Mouse (Mus musculus): ENCODE measurements around the gene Diras1. TPM values are rescaled to one million over a fixed set of nuclear protein-coding genes. Genes with fewer than 3 reads are reported as not detected.
"Not testable (repeated sequence)": the region's sequence is repeated elsewhere in the genome, so short reads cannot be mapped to it uniquely, and the experiment has no call there.

Gene Diras1
- 1 to 10 TPM; 3.6 to 6.5 (median 4.4) TPM for total RNA-seq (2022)

DNA sequence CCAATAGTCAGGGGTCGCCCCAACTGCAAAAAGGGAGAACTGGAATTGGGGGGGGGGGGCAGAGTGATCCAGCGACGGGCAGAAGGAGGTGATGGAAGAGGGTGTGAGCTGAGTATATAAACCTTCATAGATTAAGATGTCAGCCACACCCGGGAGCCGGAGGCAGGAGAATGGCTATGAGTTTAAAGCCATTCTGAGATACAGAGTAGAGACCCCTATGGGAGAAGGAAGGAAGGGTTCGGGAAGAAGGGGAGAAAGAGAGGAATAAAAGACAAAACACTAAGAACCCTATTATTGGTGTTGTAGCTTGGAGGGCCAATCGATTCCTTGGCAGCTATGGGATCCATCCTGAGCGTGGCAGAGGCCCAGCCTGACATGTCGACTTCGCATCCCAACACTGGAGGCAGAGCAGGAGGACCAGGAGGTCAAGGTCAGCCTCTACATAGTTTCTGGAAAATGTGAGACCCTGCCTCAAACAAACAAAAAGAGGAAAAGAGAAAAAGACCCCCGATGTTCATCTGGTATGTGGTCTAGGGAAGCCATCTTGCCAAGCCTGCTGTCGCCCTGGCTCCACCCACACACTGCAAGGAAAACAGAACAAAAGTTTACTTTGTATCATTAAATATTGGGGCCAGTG, at the start of gene Diras1:
Diras1 (minus strand) TSS at position 24 of the 637 bp plus-strand sequence.
- DNase-seq = no peak

DNA sequence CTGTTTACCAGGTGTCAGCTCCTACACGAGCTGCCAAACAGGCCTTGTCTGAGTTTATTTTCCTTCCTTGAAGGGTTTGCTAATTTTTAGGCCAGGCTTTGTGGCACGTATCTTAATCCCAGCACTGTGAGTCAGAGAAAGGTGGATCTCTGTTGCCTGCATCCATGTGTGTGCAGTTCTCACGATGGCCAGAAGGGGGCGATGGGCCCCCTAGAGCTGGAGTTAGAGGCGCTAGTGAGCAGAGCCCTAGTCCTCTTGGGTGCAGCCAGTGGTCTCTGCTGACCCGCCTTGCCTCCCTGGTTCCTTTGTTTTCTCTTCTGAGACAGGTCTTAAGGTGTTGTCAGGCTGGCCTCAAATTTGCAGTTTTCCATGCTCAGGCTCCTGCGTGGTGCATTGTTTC, 48.0 kb upstream of the Diras1 start:
- no peak for DNase-seq

GRCm38 (mm10) chr10:81072290-81072689, 46.8 kb upstream of the Diras1 start:
- DNase-seq = no peak

- DNase-seq = peak; percentile 98
Measured at GRCm38 (mm10) chr10:81069836-81070235, 44.4 kb upstream of the Diras1 start, which contains the start of gene Thop1. TSS of gene Thop1 (plus strand) at chr10:81070035.

DNA sequence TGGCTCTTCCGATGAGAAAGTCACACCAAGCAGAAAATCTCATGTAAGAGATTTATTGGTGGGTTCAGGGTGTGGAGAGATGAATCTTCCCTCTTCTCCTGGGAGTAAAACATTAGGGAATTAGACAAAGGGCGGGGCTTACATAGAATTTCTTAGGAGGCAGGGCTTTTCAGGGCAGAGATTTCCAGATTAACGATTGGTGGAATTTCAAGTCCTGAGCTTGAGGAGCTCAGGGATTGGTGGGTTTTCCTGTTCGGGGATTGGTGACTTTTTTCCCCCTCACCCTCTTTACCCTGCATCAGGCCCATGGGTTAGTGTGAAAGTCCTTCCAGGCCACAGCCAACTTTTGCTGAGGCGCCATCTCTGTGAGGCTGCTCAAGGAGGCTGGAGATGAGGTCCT, 43.2 kb upstream of the Diras1 start:
- no peak for DNase-seq

DNA sequence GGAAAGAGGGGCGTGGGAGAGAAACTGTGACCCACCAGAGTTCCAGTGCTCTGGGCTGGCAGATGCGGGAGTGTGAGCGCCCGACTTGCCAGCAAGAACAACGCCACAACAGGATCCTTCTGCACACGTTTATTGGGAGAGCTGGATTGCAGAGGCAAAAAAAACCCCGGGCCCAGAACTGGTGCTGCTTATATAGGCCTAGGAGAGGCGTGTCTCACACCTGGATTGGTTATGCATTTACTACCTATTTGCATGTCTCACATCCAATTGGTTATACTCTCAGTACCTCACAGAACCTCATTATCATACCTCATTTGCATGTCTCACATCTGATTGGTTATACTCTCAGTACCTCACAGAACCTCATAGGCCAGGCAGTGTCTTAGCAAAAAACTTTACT, 39.1 kb upstream of the Diras1 start:
- DNase-seq = not testable (repeated sequence)

GRCm38 (mm10) chr10:81062710-81063109, 37.2 kb upstream of the Diras1 start:
- no peak for DNase-seq

DNA sequence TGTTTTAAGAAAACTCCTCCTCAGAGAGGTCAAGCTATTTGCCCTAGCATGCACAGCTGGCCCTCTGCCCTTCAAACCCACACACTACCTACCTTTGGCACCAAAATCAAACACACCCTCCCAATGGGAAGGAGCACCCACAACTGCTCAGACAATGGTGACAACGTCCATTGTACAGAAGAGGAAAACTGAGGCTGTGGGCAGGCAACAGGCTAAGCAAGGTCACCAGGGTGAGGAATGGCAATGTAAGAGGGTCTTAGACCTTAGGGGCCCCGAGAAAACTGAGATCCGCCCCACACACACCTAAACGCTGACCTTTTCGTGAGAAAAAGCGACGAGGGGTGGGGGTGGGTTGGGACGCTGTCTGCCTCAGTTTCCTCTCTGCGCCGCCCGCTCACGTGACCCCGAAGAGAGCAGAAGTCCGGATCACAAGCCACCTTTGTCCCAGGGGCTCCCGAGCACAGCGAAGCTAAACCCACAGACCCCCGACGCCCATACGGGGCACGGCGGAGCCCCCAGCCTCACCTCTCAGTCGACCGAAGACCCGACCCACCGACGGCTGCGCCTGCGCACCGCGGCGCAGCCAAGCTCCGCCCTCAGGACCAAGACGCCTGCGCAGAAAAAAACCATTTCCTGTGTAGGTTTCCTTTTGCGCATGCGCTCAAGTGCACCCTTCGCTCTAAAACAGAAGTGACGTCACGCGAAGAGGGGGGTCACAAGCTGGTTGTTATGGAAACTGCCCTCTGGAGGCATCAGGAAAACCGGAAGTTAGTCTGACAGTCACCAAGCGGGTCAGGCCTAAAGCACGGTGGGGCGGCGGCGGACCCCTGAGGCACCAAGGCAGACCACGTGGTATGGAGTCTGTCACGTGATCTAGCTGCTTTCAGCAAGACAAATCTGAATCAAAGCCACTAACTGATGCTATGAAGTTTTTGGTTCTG, 34.4 kb upstream of the Diras1 start, which contains the start of gene Sgta:
Sgta (minus strand) TSS at position 579 of the 941 bp plus-strand sequence.
- peak; percentile 100 for DNase-seq

DNA sequence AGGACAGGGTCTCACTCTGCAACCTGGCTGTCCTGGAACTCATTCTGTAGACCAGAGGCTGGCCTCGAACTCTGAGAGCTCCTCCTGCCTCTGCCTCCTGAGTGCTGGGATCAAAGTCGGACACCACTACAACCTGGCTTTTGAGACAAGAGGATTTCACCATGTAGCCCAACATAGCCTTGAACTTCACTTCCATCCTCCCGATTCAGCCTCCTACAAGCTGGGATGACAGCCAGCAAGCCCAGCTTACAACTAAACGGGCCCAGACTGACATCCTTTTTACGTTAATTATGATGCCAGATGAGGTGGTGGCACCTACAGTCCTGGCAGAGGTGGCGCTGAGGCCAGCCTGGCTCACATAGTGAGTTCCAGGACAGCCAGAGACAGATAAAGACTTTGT, 33.4 kb upstream of the Diras1 start:
- DNase-seq = no peak

- no peak for DNase-seq
Measured at GRCm38 (mm10) chr10:81057406-81058130, 32.1 kb upstream of the Diras1 start.

DNA sequence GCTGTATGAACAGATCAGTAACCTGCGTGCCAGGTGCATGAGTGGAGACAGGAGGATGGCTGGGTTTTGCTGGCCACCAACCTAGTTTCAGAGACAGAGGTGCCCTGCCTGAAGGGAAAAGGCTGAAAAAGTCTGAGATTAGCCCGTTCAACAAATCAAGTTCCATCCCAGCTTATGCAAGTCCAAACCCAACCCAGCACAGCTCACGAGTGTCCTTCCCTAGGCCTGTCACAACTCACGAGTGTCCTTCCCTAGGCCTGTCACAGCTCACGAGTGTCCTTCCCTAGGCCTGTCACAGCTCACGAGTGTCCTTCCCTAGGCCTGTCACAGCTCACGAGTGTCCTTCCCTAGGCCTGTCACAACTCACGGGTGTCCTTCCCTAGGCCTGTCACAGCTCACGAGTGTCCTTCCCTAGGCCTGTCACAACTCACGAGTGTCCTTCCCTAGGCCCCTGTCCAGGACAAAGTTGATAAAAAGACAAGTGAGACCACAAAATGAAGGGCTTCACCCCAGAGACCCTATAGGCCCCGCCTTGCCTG, 30.4 kb upstream of the Diras1 start:
- DNase-seq = peak; percentile 78

DNA sequence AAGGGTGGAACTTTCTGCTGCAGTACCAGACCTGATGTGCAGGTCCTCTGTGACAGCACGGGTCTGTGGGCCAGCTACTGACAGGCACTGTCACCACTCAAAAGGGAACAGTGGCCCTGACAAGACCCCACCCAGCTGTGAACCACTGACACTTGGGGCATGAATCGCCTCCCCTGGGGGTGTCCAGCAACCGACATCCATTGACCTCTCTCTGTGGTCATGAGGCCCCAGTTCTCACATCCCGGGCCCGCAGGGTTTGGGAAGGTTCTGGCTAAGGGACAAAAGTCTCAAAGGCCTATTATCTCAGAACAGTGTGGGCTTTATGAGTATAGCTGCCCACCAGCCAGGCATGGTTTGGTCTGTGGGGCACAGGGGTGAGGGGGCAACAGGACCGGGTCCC, 29.7 kb upstream of the Diras1 start:
- DNase-seq = no peak

- DNase-seq = peak; percentile 75
Measured at GRCm38 (mm10) chr10:81052577-81052976, 27.1 kb upstream of the Diras1 start.

DNA sequence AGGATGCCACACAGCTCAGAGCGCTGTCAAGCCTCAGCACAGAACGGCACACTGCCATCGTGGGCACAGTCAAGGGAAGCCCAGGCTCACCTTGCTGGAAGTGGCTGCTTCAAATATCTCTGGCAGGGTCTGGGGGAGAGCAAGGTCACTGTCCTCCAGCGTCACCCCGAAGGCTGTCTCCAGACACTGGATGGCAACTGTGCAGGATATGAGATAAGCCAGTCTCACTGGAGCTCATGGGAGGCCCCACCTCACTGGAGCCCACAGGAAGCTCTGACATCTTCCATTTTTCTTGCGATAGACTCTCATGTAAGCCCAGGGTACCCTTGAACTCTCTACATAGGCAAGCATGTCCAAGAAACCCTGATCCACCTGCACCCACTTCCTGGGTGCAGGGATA, 25.7 kb upstream of the Diras1 start:
- no peak for DNase-seq

- DNase-seq = no peak
Measured at GRCm38 (mm10) chr10:81050645-81051044, 25.2 kb upstream of the Diras1 start.

DNA sequence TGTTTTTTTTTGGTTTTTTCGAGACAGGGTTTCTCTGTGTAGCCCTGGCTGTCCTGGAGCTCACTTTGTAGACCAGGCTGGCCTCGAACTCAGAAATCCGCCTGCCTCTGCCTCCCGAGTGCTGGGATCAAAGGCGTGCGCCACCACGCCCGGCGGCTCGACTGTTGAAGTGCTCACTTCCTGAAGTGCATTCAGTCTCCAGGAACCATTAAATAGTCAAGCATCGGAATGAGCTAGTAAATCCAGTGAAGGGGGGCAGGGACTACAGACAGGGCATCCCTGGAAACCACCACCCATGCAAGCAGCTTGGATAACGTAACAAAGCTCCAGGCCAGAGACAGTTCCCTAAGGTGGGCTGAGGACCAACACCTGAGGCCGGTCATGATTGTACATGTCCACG, 19.8 kb upstream of the Diras1 start:
- not testable (repeated sequence) for DNase-seq

DNA sequence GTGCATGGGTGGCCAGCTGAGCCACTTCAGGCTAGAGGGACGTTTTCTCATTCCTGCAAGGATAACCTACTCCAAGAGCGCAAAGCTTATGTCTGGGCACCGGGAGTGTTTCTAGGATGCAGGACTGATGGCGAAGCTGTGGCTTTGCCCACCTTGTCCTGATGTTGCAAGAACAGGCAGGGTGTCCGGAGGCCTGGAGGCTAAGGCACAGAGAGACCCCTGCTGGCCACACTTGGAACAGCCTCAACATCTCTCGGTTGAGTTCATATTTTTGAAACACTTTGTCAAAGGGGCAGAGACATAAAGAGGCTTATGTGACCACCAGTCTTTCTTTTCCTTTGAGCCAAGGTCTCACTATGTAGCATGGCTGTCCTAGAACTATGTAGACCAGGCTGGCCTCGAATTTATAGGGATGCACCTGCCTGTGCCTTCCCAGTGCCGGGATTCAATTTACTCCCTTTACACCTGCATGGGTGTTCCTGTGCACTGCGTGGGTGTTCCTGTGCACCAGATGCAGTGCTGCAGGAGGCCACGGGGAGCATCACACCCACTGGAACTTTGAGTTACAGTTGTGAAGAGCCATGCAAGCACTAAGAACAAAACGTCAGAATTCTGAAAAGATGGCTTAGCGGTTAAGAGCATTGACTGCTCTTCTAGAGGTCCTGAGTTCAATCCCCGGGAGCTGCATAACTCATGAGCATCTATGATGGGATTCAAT, 16.2 kb upstream of the Diras1 start:
- DNase-seq = no peak

DNA sequence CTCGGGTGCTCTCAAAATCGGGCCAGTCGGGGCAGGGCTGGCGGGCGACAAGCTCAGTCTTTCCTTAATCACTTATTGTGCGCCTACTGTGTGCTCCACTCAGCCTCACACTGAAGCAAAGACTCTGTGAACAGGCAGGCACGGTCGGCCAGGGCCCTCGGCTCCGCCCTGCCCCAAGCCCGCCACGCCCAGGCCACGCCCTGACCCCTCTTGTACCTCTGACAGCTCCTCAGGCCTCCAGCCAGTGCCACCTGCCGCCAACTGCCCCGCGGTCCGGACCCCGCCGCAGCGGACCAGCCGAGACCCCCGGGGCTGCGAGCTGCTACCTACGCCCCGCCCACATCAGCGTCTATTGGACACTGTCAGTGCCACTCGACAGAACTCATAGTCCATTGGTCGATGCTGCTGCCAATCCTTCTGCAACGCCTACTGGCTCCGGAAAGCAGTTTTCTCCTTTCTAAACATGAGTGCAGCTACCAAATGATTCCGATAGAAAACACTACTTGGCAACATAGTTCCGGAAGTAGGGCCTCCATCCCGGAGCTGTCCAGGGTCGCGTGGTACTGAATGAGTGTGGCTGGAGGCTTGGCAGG, 11.6 kb upstream of the Diras1 start, which contains the start of gene Slc39a3:
Slc39a3 (minus strand) TSS at position 439 of the 593 bp plus-strand sequence.
- DNase-seq = peak; percentile 97

DNA sequence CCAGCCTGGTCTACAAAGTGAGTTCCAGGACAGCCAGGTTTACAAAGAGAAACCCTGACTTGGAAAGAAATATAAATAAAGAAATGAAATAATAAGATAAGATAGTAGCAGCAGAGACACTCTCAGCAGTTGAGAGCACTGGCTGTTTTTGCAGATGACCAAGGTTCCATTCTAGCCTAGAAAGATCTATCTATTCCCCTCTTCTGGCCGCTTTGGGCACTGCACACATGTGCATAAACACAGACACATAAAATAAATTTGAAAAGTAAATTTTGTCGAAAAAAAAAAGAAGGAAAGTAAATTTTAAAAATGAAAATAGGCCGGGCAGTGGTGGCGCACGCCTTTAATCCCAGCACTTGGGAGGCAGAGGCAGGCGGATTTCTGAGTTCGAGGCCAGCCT, 10.8 kb upstream of the Diras1 start:
- no peak for DNase-seq

GRCm38 (mm10) chr10:81033586-81033985, 8.1 kb upstream of the Diras1 start:
- DNase-seq = peak; percentile 79

DNA sequence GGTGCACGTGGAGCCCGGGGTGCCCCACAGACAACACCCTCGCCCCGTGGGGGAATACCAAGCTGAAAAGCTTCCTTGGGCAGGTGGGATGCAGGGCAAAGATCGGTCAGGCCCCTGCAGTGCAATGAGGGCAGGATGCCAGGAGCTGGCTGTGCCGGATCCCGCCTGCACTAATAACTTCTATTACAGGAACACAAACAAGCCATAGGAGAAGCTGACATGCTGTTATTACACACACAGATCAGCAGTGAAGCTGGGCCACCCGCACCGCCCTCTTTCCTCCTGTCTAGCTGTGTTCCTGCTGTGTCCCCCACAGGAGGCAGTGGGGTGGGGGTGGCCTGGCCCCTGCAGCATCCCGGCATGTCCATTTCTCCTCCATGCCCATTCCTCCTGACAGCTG, 3.6 kb upstream of the Diras1 start:
- DNase-seq = no peak

Measured in adrenal gland, adult 8-10 months (tissue).